Mouse (Mus musculus) inflammation-experienced regulatory T-cells, adult 6 months (primary cell): Measurements from ENCODE around the gene Abcb8. TPM values are rescaled to one million over a fixed set of nuclear protein-coding genes. Genes with fewer than 3 reads are reported as not detected.

ENCODE experiments used
- ATAC-seq: one replicate; pipeline ENCODE4 v1.8.0; 2017
- polyA plus RNA-seq, 3 experiments: library from polyadenylated mRNA; unstranded; fragments of 100-300 nt; shearing (Covaris generic); gene quantifications; one replicate each; pipeline ENCODE4 v1.2.1; 2017

The Abcb8 gene
- polyA plus RNA-seq, 3 experiments from 2014 or later = 15.5 to 26.5 (median 20.9) TPM

- no peak for ATAC-seq
Measured at GRCm38 (mm10) chr5:24399686-24400085, 6.2 kb downstream of the Abcb8 start.

GRCm38 (mm10) chr5:24400362-24400761 lies 6.9 kb downstream of the Abcb8 start:
- ATAC-seq = no peak

GRCm38 (mm10) chr5:24400911-24401605 lies 7.6 kb downstream of the Abcb8 start:
- ATAC-seq = no peak

- ATAC-seq = no peak
Measured at GRCm38 (mm10) chr5:24401969-24402368, 8.5 kb downstream of the Abcb8 start.

- ATAC-seq = no peak
Measured at GRCm38 (mm10) chr5:24404594-24405360, 11.3 kb downstream of the Abcb8 start.

GRCm38 (mm10) chr5:24405389-24405876 lies 12.0 kb downstream of the Abcb8 start:
- ATAC-seq = no peak

- ATAC-seq = no peak
Measured at GRCm38 (mm10) chr5:24408651-24409050, 15.2 kb downstream of the Abcb8 start.

- ATAC-seq = no peak
Measured at GRCm38 (mm10) chr5:24409466-24409865, 16.0 kb downstream of the Abcb8 start.

GRCm38 (mm10) chr5:24412063-24412462 lies 18.6 kb downstream of the Abcb8 start:
- ATAC-seq = no peak

- no peak for ATAC-seq
Measured at GRCm38 (mm10) chr5:24413042-24413693, 19.7 kb downstream of the Abcb8 start, which contains the start of gene Asic3. Gene Asic3, plus strand, starts transcription at chr5:24413392.

- no peak for ATAC-seq
Measured at GRCm38 (mm10) chr5:24413938-24414337, 20.5 kb downstream of the Abcb8 start.

- ATAC-seq = peak; percentile 89
Measured at GRCm38 (mm10) chr5:24416222-24416736, 22.8 kb downstream of the Abcb8 start.

- no peak for ATAC-seq
Measured at GRCm38 (mm10) chr5:24417587-24417986, 24.1 kb downstream of the Abcb8 start.

- no peak for ATAC-seq
Measured at GRCm38 (mm10) chr5:24420381-24420780, 26.9 kb downstream of the Abcb8 start.

GRCm38 (mm10) chr5:24423129-24424003 lies 29.9 kb downstream of the Abcb8 start, which contains the start of the genes Cdk5 and Slc4a2:
Gene Cdk5, minus strand, starts transcription at chr5:24423530.
Gene Slc4a2, plus strand, starts transcription at chr5:24423837.
- peak; percentile 95 for ATAC-seq

GRCm38 (mm10) chr5:24424004-24424781 lies 30.7 kb downstream of the Abcb8 start:
- ATAC-seq = no peak

- ATAC-seq = peak; percentile 41
Measured at GRCm38 (mm10) chr5:24424861-24425411, 31.5 kb downstream of the Abcb8 start.

GRCm38 (mm10) chr5:24425421-24426036 lies 32.1 kb downstream of the Abcb8 start:
- ATAC-seq = peak; percentile 13

GRCm38 (mm10) chr5:24426037-24426432 lies 32.6 kb downstream of the Abcb8 start:
- ATAC-seq = no peak
